Mouse (Mus musculus) hindbrain, embryonic 12.5 days (tissue): Measurements from ENCODE around the gene Krt10. TPM values are rescaled to one million over a fixed set of nuclear protein-coding genes. Genes with fewer than 3 reads are reported as not detected.
A peak's percentile ranks its signal among the peaks of the same experiment; 100 is the strongest.

Source experiments
- ATAC-seq: fragments of 200-750 bp; cut with Nextera tagmentation; 2 replicates; pipeline ENCODE4 v1.8.0; 2017; ENCODE audit warnings: moderate TSS enrichment; ENCODE audit not compliant: low FRiP score
- H3K27ac ChIP-seq: fragments of 300-500 bp; sonication (generic); 2 replicates; pipeline ENCODE4 v1.5.1; 2016; ENCODE audit warnings: mild to moderate bottlenecking
- H3K27me3 ChIP-seq: fragments of 300-500 bp; sonication (generic); 2 replicates; pipeline ENCODE4 v1.6.1; 2016; ENCODE audit warnings: mild to moderate bottlenecking
- H3K36me3 ChIP-seq: fragments of 300-500 bp; sonication (generic); 2 replicates; pipeline ENCODE4 v1.6.1; 2016; ENCODE audit warnings: mild to moderate bottlenecking
- H3K4me1 ChIP-seq: fragments of 300-500 bp; sonication (generic); 2 replicates; pipeline ENCODE4 v1.6.1; 2016
- H3K4me2 ChIP-seq: fragments of 300-500 bp; sonication (generic); replicated peaks from 2 replicates; pipeline ENCODE4 v1.6.1; 2016; ENCODE audit warnings: mild to moderate bottlenecking
- H3K4me3 ChIP-seq: fragments of 300-500 bp; sonication (generic); 2 replicates; pipeline ENCODE4 v1.5.1; 2016; ENCODE audit warnings: mild to moderate bottlenecking
- H3K9ac ChIP-seq: fragments of 300-500 bp; sonication (generic); 2 replicates; pipeline ENCODE4 v1.6.1; 2016; ENCODE audit warnings: mild to moderate bottlenecking, moderate library complexity
- H3K9me3 ChIP-seq: fragments of 300-500 bp; sonication (generic); replicated peaks from 2 replicates; pipeline ENCODE4 v1.6.1; 2016; ENCODE audit warnings: mild to moderate bottlenecking
- WGBS: fragments of 180-500 bp; shearing (Covaris S2); methylation state at CpG from one replicate; pipeline ENCODE4 v1.1.7; 2016; 5-methylcytosine and 5-hydroxymethylcytosine counted together
- polyA plus RNA-seq: library from polyadenylated mRNA; unstranded; fragments of >200 nt; fragmentation: Nextera tagmentation; extraction: Ambion mirVana; gene quantifications from 2 replicates; pipeline ENCODE4 v1.2.1, GENCODE M21; 2016

Krt10 gene
- polyA plus RNA-seq, 1 experiment from 2014 or later: 32.7 TPM

DNA sequence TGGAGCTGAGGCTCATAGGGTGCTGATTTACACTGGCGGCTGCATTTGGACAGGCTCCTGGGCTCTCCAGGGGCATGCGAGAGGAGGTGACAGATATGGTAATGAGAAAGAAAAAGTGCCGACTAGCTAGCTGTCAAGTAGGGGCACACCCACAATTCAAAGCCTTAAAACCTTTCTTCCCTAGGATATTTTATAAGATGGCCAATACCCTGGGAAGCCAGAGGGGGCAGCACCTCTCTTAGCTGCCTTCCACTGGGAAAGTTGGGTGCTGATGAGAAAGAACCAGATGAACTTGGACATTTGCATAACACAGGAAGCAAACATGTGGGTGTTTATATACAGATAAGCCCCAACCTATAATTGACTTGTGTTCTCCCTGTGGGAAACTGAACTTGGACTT is 19.9 kb downstream of the Krt10 start:
- WGBS: 14% methylated on average over 3 of the region's 3 CpGs
- H3K4me2 ChIP-seq: no peak overlapping the region
- ATAC-seq: no peak

DNA sequence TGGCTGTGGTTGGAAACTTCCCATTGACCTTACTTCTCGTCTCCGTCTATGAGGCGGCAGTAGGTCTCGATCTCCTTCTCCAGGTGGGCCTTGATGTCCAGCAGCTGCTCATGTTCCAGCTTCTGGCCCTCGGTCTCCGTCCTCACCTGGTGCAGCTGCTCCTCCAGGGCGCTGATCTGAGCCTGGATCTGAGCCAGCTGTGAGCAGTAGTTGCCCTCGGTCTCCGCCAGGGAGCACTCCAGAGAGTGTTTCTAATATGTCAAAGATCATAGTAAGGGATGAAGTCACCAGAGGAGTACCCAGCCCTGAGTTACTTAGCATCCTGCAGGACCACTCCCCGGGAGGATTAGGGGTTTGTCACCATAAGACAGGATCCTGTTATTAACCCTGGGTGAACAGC is 22.4 kb downstream of the Krt10 start:
- no peaks in the 10 kb centered on the region for H3K36me3 ChIP-seq
- H3K27ac ChIP-seq: no peak overlapping the region
- no peaks in the 10 kb centered on the region for H3K9me3 ChIP-seq
- no peak overlapping the region for H3K9ac ChIP-seq
- 48% methylated on average over 10 of the region's 10 CpGs for WGBS
- no peak overlapping the region for H3K4me3 ChIP-seq
- no peaks in the 10 kb centered on the region for H3K27me3 ChIP-seq
- no peak overlapping the region for H3K4me2 ChIP-seq
- no peaks in the 10 kb centered on the region for H3K4me1 ChIP-seq
- no peak for ATAC-seq

More for the DNA sequence above, 19.9 kb downstream of the Krt10 start:
- Histone ChIP-seq H3K27ac (no peak overlapping the region), H3K4me1 (no peaks in the 10 kb centered on the region), H3K4me3 (no peak overlapping the region), H3K36me3 (no peaks in the 10 kb centered on the region), H3K27me3 (no peaks in the 10 kb centered on the region), H3K9me3 (no peaks in the 10 kb centered on the region), H3K9ac (no peak overlapping the region)

DNA sequence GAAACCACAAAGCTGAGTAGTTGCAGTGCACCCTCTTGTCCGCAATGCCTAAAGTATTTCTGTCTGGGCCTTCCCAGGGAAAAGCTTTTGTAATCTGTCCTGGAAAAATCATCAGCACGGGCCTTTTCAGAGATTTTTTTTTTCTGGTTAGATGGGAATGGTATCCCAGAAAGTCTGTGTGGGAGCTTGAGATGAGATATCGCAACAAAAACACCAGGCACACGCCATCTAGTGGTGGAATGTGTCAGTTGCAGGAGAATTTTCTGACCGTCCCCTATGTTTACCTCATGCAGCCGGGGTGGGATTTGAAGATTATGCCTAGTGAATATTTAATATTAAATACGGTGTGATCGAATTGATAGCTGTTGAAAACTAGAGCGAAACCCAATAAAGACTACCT is 24.8 kb downstream of the Krt10 start:
- Histone ChIP-seq H3K4me3 (no peak overlapping the region), H3K27me3 (no peaks in the 10 kb centered on the region), H3K36me3 (no peaks in the 10 kb centered on the region), H3K9me3 (no peaks in the 10 kb centered on the region), H3K4me1 (no peaks in the 10 kb centered on the region), H3K4me2 (no peak overlapping the region), H3K9ac (no peak overlapping the region), H3K27ac (no peak overlapping the region)
- WGBS: 25% methylated on average over 9 of the region's 9 CpGs
- no peak for ATAC-seq

DNA sequence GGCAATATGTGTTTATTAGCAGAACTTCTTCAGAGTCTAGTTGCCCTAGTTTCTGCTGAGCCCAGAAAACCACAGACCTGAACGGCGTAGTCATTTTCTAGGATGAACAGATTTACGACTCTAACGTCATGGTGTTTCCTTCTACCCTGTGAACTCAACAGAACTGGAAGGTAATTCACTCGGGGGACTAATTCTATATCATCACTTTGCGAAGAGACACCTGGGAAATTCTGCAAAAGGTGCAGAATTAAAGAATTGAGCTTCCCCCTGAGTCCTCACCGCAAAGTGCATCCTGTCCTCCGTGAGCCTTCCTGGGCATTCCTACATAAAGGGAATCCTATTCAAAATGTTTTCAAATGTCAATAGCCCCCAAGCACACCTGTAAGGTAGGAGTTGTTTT is 27.7 kb downstream of the Krt10 start:
- Histone ChIP-seq H3K9me3 (no peaks in the 10 kb centered on the region), H3K4me2 (no peak overlapping the region), H3K36me3 (no peaks in the 10 kb centered on the region), H3K27me3 (no peaks in the 10 kb centered on the region), H3K4me1 (no peaks in the 10 kb centered on the region), H3K27ac (no peak overlapping the region), H3K4me3 (no peak overlapping the region), H3K9ac (no peak overlapping the region)
- WGBS: 93% methylated on average over 8 of the region's 8 CpGs
- no peak for ATAC-seq

DNA sequence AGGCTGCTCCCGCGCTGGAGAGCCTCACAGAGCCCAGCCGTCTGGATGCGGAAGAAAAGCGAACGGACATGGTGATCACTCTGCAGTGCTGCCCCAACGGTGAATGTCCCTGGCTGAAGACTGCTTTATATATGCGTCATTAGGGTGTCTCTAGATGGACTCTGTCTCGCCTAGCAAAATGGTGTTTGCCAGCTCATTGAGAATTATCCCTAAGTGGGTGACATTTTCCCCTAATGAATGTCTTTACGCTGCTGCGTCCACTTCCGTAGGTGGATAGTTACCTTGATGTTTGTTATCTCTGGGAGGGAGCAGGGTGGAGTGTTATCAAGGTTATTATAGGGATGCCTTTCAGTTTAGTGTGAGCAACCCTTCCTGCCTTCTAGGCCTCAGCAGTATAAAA is 38.2 kb downstream of the Krt10 start, which contains the start of gene Krt27:
Krt27 (minus strand) TSS at position 101 of the 400 bp plus-strand sequence.
- Histone ChIP-seq H3K27me3 (peaks cover 2% of the 10 kb centered on the region; the same call in 1 of the 2 replicates), H3K4me2 (no peak within 1 kb of the TSS), H3K9me3 (no peaks in the 10 kb centered on the region), H3K36me3 (no peaks in the 10 kb centered on the region), H3K27ac (no peak within 1 kb of the TSS), H3K4me1 (no peaks in the 10 kb centered on the region), H3K4me3 (no peak within 1 kb of the TSS), H3K9ac (no peak within 1 kb of the TSS)
- ATAC-seq: no peak
- WGBS: 84% methylated on average over 12 of the region's 12 CpGs

DNA sequence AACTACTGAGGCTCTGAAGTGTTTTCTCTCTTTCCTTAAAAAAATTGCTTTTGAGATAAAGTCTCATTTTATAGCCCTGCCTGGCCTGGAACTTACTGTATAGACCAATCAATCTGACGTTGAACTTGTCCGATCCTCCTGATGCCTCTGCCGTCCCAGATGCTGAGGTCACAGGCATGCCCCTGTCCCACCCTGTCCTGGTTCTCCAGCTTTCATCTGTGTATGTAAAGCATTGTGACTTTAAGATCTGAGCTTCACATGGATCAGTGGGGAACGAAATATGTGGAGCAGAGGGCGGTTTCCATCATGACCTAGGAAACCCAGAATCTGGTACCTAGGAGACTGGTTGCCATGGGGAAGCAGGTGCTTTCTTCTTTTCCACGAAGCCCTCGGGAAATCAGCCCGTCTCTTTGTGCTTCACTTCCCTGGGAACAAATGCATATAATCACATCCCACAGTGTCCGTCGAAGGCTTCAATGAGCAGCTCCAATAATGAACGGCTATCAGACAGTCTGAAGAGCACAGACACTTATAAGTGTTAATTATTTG is 49.8 kb downstream of the Krt10 start:
- 0 out of 2 replicates have a peak, but pooled peaks cover under 1% of the 10 kb centered on the region for H3K27me3 ChIP-seq
- H3K9ac ChIP-seq: no peak overlapping the region
- 40% methylated on average over 11 of the region's 11 CpGs for WGBS
- peak overlapping the region; percentile 11; the same call in 1 of the 2 replicates for H3K4me2 ChIP-seq
- H3K4me1 ChIP-seq: peaks cover 7% of the 10 kb centered on the region
- H3K4me3 ChIP-seq: no peak overlapping the region
- H3K9me3 ChIP-seq: no peaks in the 10 kb centered on the region
- H3K36me3 ChIP-seq: no peaks in the 10 kb centered on the region
- H3K27ac ChIP-seq: peak overlapping the region; percentile 55
- ATAC-seq: peak; percentile 58; the same call in 1 of the 2 replicates

DNA sequence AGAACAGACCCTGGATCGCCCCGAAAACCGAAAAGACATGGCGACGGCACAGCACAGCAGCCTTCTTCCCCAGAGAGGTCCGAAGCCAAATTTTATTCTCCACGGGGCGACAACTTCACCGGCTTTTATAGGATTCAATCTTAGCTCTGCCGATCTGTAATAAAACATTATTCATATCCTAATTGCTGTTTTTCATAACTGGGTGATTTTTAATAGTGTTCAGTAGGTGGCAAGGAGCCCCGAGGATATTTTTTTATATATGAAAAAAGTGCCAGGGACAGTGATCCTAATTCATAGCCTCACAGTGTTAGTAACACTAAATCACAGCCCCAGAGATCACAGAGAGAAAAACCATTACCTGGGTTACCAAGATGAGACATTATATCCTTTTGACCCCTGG is 51.3 kb downstream of the Krt10 start, which contains the start of gene Krt26:
Krt26 (minus strand) TSS at position 101 of the 400 bp plus-strand sequence.
- ATAC-seq: no peak
- Histone ChIP-seq H3K9ac (no peak within 1 kb of the TSS), H3K9me3 (no peaks in the 10 kb centered on the region), H3K4me1 (peaks cover 7% of the 10 kb centered on the region), H3K4me2 (no peak within 1 kb of the TSS), H3K36me3 (no peaks in the 10 kb centered on the region), H3K4me3 (no peak within 1 kb of the TSS), H3K27me3 (no peaks in the 10 kb centered on the region), H3K27ac (no peak within 1 kb of the TSS)
- 91% methylated on average over 11 of the region's 11 CpGs for WGBS

Other genes starting within 250 kb of the Krt10 start
- gene Ccr7, start 234.3 kb downstream of the Krt10 start, polyA plus RNA-seq: 0.25 and 0.42 TPM in 2 replicates
- gene Smarce1, start 158.3 kb downstream of the Krt10 start, polyA plus RNA-seq: 366 and 375 TPM in 2 replicates
- gene Krt222, start 145.3 kb downstream of the Krt10 start, polyA plus RNA-seq: 0.98 and 1.5 TPM in 2 replicates
- not detected in 2 replicates for gene Krt24, start 104.1 kb downstream of the Krt10 start, polyA plus RNA-seq
- not detected in 2 replicates for gene Krt25, start 66.4 kb downstream of the Krt10 start, polyA plus RNA-seq
- 0.27 and 0.30 TPM in 2 replicates for gene Krt26, start 51.4 kb downstream of the Krt10 start, polyA plus RNA-seq
- not detected in 2 replicates for gene Krt27, start 38.3 kb downstream of the Krt10 start, polyA plus RNA-seq
- gene Krt28, start 14.5 kb downstream of the Krt10 start, polyA plus RNA-seq: 0.21 and 0.27 TPM in 2 replicates
- 0.12 TPM in 1 of 2 replicates, not detected in the other for gene Krt12, start 32.9 kb upstream of the Krt10 start, polyA plus RNA-seq
- 0.35 TPM in 2 replicates for gene Krt20, start 48.8 kb upstream of the Krt10 start, polyA plus RNA-seq
- 0.22 TPM in 1 of 2 replicates, not detected in the other for gene Krt23, start 103.8 kb upstream of the Krt10 start, polyA plus RNA-seq
- gene Krt39, start 132.0 kb upstream of the Krt10 start, polyA plus RNA-seq: not detected in 2 replicates
- gene Krt40, start 153.8 kb upstream of the Krt10 start, polyA plus RNA-seq: not detected in 2 replicates
- gene Krtap3-3, start 161.5 kb upstream of the Krt10 start, polyA plus RNA-seq: not detected in 2 replicates
- gene Krtap3-2, start 167.5 kb upstream of the Krt10 start, polyA plus RNA-seq: not detected in 2 replicates
- not detected in 2 replicates for gene Gm11939, start 170.1 kb upstream of the Krt10 start, polyA plus RNA-seq
- gene Krtap3-1, start 177.3 kb upstream of the Krt10 start, polyA plus RNA-seq: not detected in 2 replicates
- not detected in 2 replicates for gene Krtap1-5, start 191.7 kb upstream of the Krt10 start, polyA plus RNA-seq
- gene Krtap1-4, start 194.3 kb upstream of the Krt10 start, polyA plus RNA-seq: not detected in 2 replicates
- gene Krtap1-3, start 202.0 kb upstream of the Krt10 start, polyA plus RNA-seq: not detected in 2 replicates
- not detected in 2 replicates for gene Krtap9-3, start 208.7 kb upstream of the Krt10 start, polyA plus RNA-seq
- gene Gm11938, start 213.9 kb upstream of the Krt10 start, polyA plus RNA-seq: not detected in 2 replicates
- gene Gm11937, start 220.8 kb upstream of the Krt10 start, polyA plus RNA-seq: not detected in 2 replicates
- gene Krtap2-4, start 225.5 kb upstream of the Krt10 start, polyA plus RNA-seq: not detected in 2 replicates
- gene Gm11562, start 231.1 kb upstream of the Krt10 start, polyA plus RNA-seq: not detected in 2 replicates
- gene Krtap4-1, start 238.9 kb upstream of the Krt10 start, polyA plus RNA-seq: not detected in 2 replicates
- not detected in 2 replicates for gene Krtap4-2, start 245.7 kb upstream of the Krt10 start, polyA plus RNA-seq